Mouse (Mus musculus) kidney, postnatal 4 days (tissue): ENCODE measurements around the gene Ipmk.
A peak's percentile ranks its signal among the peaks of the same experiment; 100 is the strongest.

Experiments
- DNase-seq, 2 experiments: peaks; one replicate each; pipeline ENCODE4 v3.0.0; 2021; ENCODE audit warnings: mixed read lengths in 2 of 2

Ipmk gene

DNA sequence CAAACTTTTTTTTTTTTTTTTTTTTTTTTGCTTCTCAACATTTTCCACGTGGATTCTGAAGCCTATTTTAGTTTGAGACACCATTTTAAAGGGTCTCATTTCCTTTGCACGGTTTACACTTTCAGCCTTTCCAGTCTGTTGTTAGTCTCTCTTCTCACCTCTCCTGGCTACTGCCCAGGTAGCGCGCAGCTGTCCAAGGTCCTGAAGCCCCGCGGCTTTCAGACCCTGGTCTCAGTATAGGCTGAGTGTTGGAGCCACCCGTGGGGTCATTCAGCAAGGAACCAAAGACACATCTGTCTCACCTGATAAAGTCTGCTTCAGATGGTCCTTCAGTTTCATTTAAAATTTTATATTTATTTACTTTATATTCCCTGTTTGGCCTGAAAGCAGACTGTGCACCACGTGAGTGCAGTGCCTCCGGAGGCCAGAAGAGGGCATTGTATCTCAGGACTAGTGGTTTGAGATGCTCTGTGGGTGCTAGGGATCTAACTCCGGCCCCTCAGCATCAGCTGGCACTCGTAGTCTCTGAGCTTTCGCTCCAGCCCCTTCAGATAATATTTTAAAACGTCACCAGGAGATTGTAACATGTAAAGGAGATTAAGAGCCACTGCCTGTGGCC is 80.8 kb downstream of the Ipmk start:
- DNase-seq, result peak; percentile 83 to 84

DNA sequence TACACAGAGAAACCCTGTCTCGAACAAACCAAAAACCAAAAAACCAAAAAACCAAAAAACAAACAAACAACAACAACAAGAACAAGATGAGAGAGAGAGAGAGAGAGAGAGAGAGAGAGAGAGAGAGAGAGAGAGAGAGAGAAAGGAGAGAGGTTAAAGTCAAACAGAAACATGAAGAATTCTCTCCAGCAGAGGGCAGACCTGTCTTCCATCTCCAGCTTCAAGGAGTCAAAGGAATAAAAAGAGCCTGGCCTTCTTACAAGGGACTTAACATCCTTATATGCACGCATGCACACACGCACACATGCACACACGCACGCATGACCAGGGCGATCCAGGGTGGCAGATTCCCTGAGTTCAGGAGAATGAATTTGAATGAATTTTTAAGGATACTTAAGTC is 83.1 kb downstream of the Ipmk start:
- no peak for DNase-seq

DNA sequence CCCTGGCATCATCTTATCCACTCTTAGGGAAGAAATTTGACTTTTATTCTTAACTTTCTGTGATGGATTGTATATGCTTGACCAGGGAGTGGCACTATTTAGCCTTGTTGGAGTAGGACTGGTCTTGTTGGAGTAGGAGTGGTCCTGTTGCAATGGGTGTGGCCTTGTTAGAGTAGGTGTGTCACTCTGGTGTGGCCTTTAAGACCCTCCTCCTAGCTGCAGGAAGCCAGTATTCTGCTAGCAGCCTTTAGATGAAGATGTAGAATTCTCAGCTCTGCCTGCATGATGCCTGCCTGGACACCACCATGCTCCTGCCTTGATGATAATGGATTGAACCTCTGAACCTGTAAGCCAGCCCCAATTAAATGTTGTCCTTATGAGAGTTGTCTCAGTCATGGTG is 95.5 kb downstream of the Ipmk start:
- DNase-seq, result no peak

DNA sequence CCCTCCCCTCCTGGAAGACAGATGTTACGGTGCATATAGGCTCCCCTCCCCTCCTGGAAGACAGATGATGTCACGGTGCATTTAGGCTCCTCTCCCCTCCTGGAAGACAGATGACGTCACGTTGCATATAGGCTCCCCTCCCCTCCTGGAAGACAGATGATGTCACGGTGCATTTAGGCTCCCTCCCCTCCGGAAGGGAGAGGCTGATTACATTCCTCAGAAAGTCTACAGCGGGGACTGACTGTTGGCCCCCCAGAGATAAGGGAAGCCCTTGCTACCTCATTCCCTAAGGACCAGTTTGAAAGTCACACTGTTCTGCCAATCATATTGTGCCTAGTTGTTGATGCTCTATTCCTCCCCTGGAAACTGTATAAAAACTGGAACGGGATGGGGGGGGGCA is 100.1 kb downstream of the Ipmk start:
- DNase-seq, result no peak

DNA sequence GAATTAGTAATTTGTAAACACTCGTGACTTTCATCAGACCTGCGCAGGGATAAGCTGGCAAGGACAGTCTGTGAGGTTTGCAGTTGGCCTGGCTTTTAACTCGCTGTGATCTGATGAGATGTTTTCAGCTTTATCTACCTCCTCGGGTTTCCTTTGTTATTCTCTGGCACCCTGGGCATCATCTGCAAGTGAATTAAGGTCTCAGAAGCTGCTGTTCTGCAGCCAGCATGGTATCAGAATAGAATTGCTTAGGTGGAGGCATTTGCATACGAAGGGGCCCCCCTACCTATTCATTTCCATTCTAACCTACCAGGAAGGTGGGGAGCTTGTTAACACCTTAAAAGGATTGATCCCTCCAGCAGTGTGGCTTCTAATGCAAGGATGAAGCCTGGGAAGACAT is 100.7 kb downstream of the Ipmk start:
- no peak for DNase-seq

GRCm38 (mm10) chr10:71455355-71455754 is 107.8 kb downstream of the Ipmk start:
- DNase-seq, result no peak

DNA sequence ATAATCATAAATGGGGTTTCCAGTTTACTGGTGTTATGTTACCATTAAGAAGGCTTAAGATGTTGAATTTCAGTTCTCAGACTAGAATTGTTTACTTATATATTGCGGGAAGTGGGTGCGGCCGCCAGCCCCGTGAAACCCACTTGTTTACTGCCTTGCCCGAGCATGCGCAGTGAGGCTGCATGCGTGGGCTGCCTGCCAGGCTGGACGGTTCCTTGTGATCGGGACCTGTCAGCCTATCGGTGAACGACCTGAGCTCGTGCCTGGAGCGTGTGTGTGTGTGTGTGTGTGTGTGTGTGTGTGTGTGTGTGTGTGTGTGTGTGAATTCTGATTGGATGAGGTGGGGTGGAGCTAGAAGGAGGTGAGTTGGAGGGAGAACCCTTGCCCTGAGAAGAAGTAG is 114.8 kb downstream of the Ipmk start:
- peak; percentile 5 to 26 for DNase-seq

DNA sequence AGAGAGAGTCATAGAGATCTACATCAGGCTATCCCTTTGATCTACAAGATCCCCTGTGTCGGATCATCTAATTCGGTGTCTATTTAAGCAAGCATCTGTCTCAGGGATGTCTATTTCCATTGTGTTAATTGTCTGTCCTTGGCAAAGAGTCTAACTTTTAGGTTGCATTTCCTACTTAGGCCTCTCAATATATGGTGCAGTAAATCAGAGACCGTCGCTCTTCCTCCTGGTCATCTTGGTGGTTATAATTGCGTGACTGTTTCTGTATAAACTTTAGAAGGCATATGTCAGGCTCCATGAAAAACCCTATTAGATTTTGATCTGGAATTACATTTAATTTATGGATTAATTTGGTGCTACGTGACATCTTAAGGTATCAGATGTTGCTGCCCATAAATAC is 116.9 kb downstream of the Ipmk start:
- DNase-seq, result no peak

GRCm38 (mm10) chr10:71468315-71468714 is 120.8 kb downstream of the Ipmk start:
- no peak for DNase-seq

DNA sequence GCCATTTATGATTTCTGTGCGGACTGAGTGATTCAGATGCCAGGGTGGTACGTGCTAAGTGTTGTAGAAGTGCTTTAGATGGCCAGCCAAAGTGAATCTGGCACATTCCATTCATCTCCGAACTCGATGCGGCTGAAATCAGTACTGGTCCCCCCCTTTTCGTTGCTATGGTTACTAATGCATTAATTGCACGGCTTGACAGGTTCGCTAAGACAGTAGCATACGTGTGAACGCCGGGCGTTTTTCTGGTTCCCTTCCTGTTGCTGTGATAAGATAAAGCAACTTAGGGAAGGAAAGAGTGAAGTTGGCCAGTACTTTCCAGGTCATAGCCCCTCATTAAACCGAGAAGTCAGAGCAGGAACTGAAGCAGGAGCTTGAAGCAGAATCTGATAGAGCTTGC is 122.2 kb downstream of the Ipmk start:
- DNase-seq, result no peak

DNA sequence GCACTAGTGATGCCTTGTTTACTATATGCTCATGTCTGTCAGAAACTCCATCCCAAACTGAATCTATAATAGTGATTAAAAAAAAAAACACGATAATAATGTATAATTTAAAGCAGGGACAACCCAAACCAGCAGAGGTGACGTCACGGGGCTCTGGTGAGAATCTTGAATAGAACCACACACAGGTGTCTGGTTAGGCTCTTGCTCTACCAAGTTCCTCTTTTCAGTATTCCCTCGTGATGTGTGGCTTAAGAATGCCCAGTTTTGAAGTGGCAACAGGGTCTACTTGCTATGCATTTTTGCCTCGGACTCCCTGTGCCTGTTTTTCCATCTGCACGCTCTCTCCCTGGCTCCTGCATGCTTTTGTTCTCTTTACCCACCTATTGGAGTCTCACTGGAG is 124.5 kb downstream of the Ipmk start:
- DNase-seq, result no peak

- DNase-seq, result no peak
Observed at GRCm38 (mm10) chr10:71473590-71473989, 126.0 kb downstream of the Ipmk start.

- no peak for DNase-seq
Observed at GRCm38 (mm10) chr10:71476471-71477080, 129.0 kb downstream of the Ipmk start.

- DNase-seq, result no peak
Observed at GRCm38 (mm10) chr10:71477147-71477546, 129.6 kb downstream of the Ipmk start.

- DNase-seq, result peak; percentile 83
Observed at GRCm38 (mm10) chr10:71479700-71480325, 132.2 kb downstream of the Ipmk start.
